In genomic region chr10:69185894-69186893, GRCm38 (mm10) we compare ENCODE assay signal across 8 mouse cellular contexts. TPM values are rescaled to one million over a fixed set of nuclear protein-coding genes. Genes with fewer than 3 reads are reported as not detected.
A peak's percentile ranks its signal among the peaks of the same experiment; 100 is the strongest.
DNase-seq lines count a peak whose midpoint lies in the region; ATAC-seq and TF ChIP-seq lines count a peak whose summit lies in the region.

No protein-coding gene starts in this region.

- 19% methylated on average over 21 of the region's 21 CpGs for WGBS in forebrain, postnatal 0 days
- WGBS in lung, adult 2 months = 15% methylated on average over 21 of the region's 21 CpGs

- no peaks in the 10 kb centered on the region for H3K4me1 ChIP-seq in ES-Bruce4 (ENCODE audit: control insufficient read depth, insufficient read depth, low read length)
- H3K4me1 ChIP-seq in forebrain, postnatal 0 days (ENCODE audit: insufficient read depth) = no peaks in the 10 kb centered on the region
- H3K4me1 ChIP-seq in lung, adult 2 months (ENCODE audit: control insufficient read depth, insufficient read depth, low read length) = no peaks in the 10 kb centered on the region

- intact Hi-C loops in heart, postnatal 36 days (cut with DNase I) = loop anchor here (1.0 to 5.0 kb wide), 2 partner anchors 121 to 136 kb away; no protein-coding TSS in a partner anchor

- H3K4me3 ChIP-seq in ES-Bruce4 (ENCODE audit: low read depth, low read length) = no peak overlapping the region
- H3K4me3 ChIP-seq in forebrain, postnatal 0 days (ENCODE audit: low read depth, low read length) = peak overlapping the region; percentile 26
- peak overlapping the region; percentile 36 for H3K4me3 ChIP-seq in layer of hippocampus, adult 2 months
- peak overlapping the region; percentile 69 for H3K4me3 ChIP-seq in lung, adult 2 months (replicated peaks; ENCODE audit: extremely low read depth, low read depth, low read length)

- peak; percentile 60 for ATAC-seq in forebrain, postnatal 0 days
- peak; percentile 55; the same call in 1 of the 2 replicates for ATAC-seq in neutrophil, adult 5-6 weeks (ENCODE audit: extremely low read depth, insufficient number of reproducible peaks, low FRiP score, poor library complexity, severe bottlenecking)

- TF ChIP-seq CTCF in ES-Bruce4 (IDR thresholded peaks at IDR 0.05; ENCODE audit: low read depth, low read length) = peak; percentile 64
- TF ChIP-seq CTCF in forebrain, postnatal 0 days (IDR thresholded peaks at IDR 0.05; ENCODE audit: low read depth) = peak; percentile 73
- peak; percentile 84 for TF ChIP-seq CTCF in layer of hippocampus, adult 2 months (conservative IDR thresholded peaks at IDR 0.05)
- peak; percentile 78 for TF ChIP-seq CTCF in lung, adult 2 months (IDR thresholded peaks at IDR 0.05; ENCODE audit: insufficient read depth, low read length)

- no peak for TF ChIP-seq POLR2A in ES-Bruce4 (IDR thresholded peaks at IDR 0.05; ENCODE audit: insufficient read depth, low read length)
- no peak for TF ChIP-seq POLR2A in lung, adult 2 months (IDR thresholded peaks at IDR 0.05; ENCODE audit: borderline replicate concordance, extremely low read depth, low read depth, low read length)

- no peaks in the 10 kb centered on the region for H3K36me3 ChIP-seq in ES-Bruce4 (ENCODE audit: control insufficient read depth, insufficient read depth, low read length, poor library complexity, severe bottlenecking)
- H3K36me3 ChIP-seq in forebrain, postnatal 0 days (ENCODE audit: insufficient read depth) = no peaks in the 10 kb centered on the region

- H3K9me3 ChIP-seq in ES-Bruce4 (replicated peaks; ENCODE audit: control insufficient read depth, insufficient read depth, low read length, poor library complexity, severe bottlenecking) = no peaks in the 10 kb centered on the region
- H3K9me3 ChIP-seq in forebrain, postnatal 0 days (ENCODE audit: low read length) = no peaks in the 10 kb centered on the region

- H3K9ac ChIP-seq in ES-Bruce4 (ENCODE audit: low read depth, poor library complexity, severe bottlenecking) = no peak overlapping the region
- 0 out of 2 replicates have a peak overlapping the region, but pooled peaks have one; percentile 10 for H3K9ac ChIP-seq in forebrain, postnatal 0 days

- DNase-seq in cerebellum, adult 11 months = peak; percentile 38
- DNase-seq in forebrain, postnatal 0 days = peak; percentile 78
- DNase-seq in heart, postnatal 36 days = peak; percentile 75 to 78
- DNase-seq in layer of hippocampus, adult 2 months (ENCODE audit: low spot score in 2 of 2) = peak; percentile 54 to 76
- peak; percentile 52 for DNase-seq in lung, adult 2 months
- peak; percentile 33 for DNase-seq in thymus, postnatal 25 days

- no peaks in the 10 kb centered on the region for H3K27me3 ChIP-seq in ES-Bruce4 (ENCODE audit: control insufficient read depth, insufficient read depth, low read length, poor library complexity, severe bottlenecking)
- H3K27me3 ChIP-seq in forebrain, postnatal 0 days (ENCODE audit: insufficient read depth, low read length) = no peaks in the 10 kb centered on the region

- H3K4me2 ChIP-seq in forebrain, postnatal 0 days (ENCODE audit: low read depth) = peak overlapping the region; percentile 44

- no peak overlapping the region for H3K27ac ChIP-seq in ES-Bruce4 (ENCODE audit: insufficient read depth, low read length)
- H3K27ac ChIP-seq in forebrain, postnatal 0 days (ENCODE audit: low read depth, low read length) = no peak overlapping the region
- peak overlapping the region; percentile 11; the same call in 1 of the 2 replicates for H3K27ac ChIP-seq in layer of hippocampus, adult 2 months

- TF ChIP-seq EP300 in ES-Bruce4 (IDR thresholded peaks at IDR 0.05; ENCODE audit: insufficient read depth, low read depth, low read length) = no peak

RNA-seq across cellular contexts. Expression of gene A930033H14Rik, which starts 26.7 kb away (rescaled TPM):
- polyA plus RNA-seq in ES-Bruce4 (2011; ENCODE audit: insufficient read depth, insufficient read length, low read depth, missing spikeins) = 0.40 and 0.52 TPM in 2 replicates
- total RNA-seq in forebrain, postnatal 0 days (2014; rRNA removed) = 1.2 and 1.4 TPM in 2 replicates
- 0.78 and 1.9 TPM in 2 replicates for polyA plus RNA-seq in forebrain, postnatal 0 days (2015; fragmentation: Nextera tagmentation; extraction: Ambion mirVana)
- total RNA-seq in heart, postnatal 36 days (2021) = 1 to 10 TPM; 1.1 to 3.2 TPM
- 1 to 10 TPM; 2.6 to 2.8 TPM for total RNA-seq in layer of hippocampus, adult 2 months (2021)
- polyA plus RNA-seq in lung, adult 2 months (2012; rRNA removed) = 0.53 and 1.0 TPM in 2 replicates
- not detected in 2 replicates for total RNA-seq in neutrophil, adult 5-6 weeks (2017)

RNA-seq across cellular contexts. Expression of gene Rhobtb1, which starts 35.0 kb away (rescaled TPM):
- 2.3 and 2.9 TPM in 2 replicates for polyA plus RNA-seq in ES-Bruce4 (2011; ENCODE audit: insufficient read depth, insufficient read length, low read depth, missing spikeins)
- total RNA-seq in forebrain, postnatal 0 days (2014; rRNA removed) = 11.2 and 16.9 TPM in 2 replicates
- 9.2 and 12.1 TPM in 2 replicates for polyA plus RNA-seq in forebrain, postnatal 0 days (2015; fragmentation: Nextera tagmentation; extraction: Ambion mirVana)
- total RNA-seq in heart, postnatal 36 days (2021) = 100 to 1,000 TPM; 192 to 202 TPM
- total RNA-seq in layer of hippocampus, adult 2 months (2021) = 1 to 10 TPM; 3.8 to 5.9 TPM
- 7.3 and 9.9 TPM in 2 replicates for polyA plus RNA-seq in lung, adult 2 months (2012; rRNA removed)
- total RNA-seq in neutrophil, adult 5-6 weeks (2017) = 0.12 and 0.98 TPM in 2 replicates

Comparison
In these comparisons a context has a peak if more than half of its experiments do, and no peak if none do; other contexts are left out.
1. RNA of gene Rhobtb1, which starts 35.0 kb away (total RNA-seq): 192 to 202 TPM in heart, postnatal 36 days; 11.2 to 16.9 TPM in forebrain, postnatal 0 days, 3.8 to 5.9 TPM in layer of hippocampus, adult 2 months and 0.12 to 0.98 TPM in neutrophil, adult 5-6 weeks; every median in the first group is over 10 times any median in the second.
2. Peak in every context shown above with its lines, with median percentiles within 50 percentile points of each other: CTCF ChIP-seq and DNase-seq.